Mouse (Mus musculus) adipocyte (in vitro differentiated cells): ENCODE results near the gene B3gnt9.

Experiments
- DNase-seq: peaks from one replicate; pipeline ENCODE4 v3.0.0-alpha.2; 2016; ENCODE audit warnings: low spot score

Gene B3gnt9

GRCm38 (mm10) chr8:105209153-105210110, 45.5 kb downstream of the B3gnt9 start:
- peak; percentile 34 for DNase-seq

- DNase-seq: no peak
Observed at GRCm38 (mm10) chr8:105207675-105208273, 47.2 kb downstream of the B3gnt9 start.

- DNase-seq: no peak
Observed at GRCm38 (mm10) chr8:105206766-105207275, 48.1 kb downstream of the B3gnt9 start.

GRCm38 (mm10) chr8:105205748-105206147, 49.2 kb downstream of the B3gnt9 start:
- DNase-seq: no peak
